Mouse (Mus musculus) ES-Bruce4 (cell line): ENCODE measurements around the gene Lrrc8c. TPM values are rescaled to one million over a fixed set of nuclear protein-coding genes. Genes with fewer than 3 reads are reported as not detected.

ENCODE experiments used
- H3K27ac ChIP-seq: 2 replicates; pipeline ENCODE4 v1.5.1; 2012; ENCODE audit warnings: low read length, inconsistent platforms; ENCODE audit not compliant: insufficient read depth
- H3K27me3 ChIP-seq: 2 replicates; pipeline ENCODE4 v1.6.1; 2012; ENCODE audit warnings: mild to moderate bottlenecking, low read length, inconsistent platforms; ENCODE audit not compliant: control insufficient read depth, poor library complexity, insufficient read depth, severe bottlenecking
- H3K36me3 ChIP-seq: 2 replicates; pipeline ENCODE4 v1.6.1; 2012; ENCODE audit warnings: inconsistent platforms, mild to moderate bottlenecking, low read length, moderate library complexity; ENCODE audit not compliant: control insufficient read depth, poor library complexity, insufficient read depth, severe bottlenecking
- H3K4me1 ChIP-seq: one replicate; pipeline ENCODE4 v1.8.1; 2011; ENCODE audit warnings: low read length; ENCODE audit not compliant: control insufficient read depth, insufficient read depth
- H3K4me3 ChIP-seq: 2 replicates; pipeline ENCODE4 v1.5.1; 2011; ENCODE audit warnings: low read depth, mild to moderate bottlenecking, low read length
- H3K9ac ChIP-seq: 2 replicates; pipeline ENCODE4 v1.6.1; 2012; ENCODE audit warnings: low read depth, mild to moderate bottlenecking, inconsistent platforms; ENCODE audit not compliant: poor library complexity, severe bottlenecking
- H3K9me3 ChIP-seq: replicated peaks from 2 replicates; pipeline ENCODE4 v1.6.1; 2012; ENCODE audit warnings: mild to moderate bottlenecking, low read length, inconsistent platforms; ENCODE audit not compliant: control insufficient read depth, poor library complexity, insufficient read depth, severe bottlenecking
- CTCF ChIP-seq: IDR thresholded peaks from one replicate; pipeline ENCODE4 v1.8.1; 2011; ENCODE audit warnings: low read depth, low read length
- EP300 ChIP-seq: IDR thresholded peaks from 2 replicates; pipeline ENCODE4 v1.6.1; 2011; ENCODE audit warnings: low read depth, low read length; ENCODE audit not compliant: insufficient read depth
- POLR2A ChIP-seq: IDR thresholded peaks from one replicate; pipeline ENCODE4 v1.8.1; 2011; ENCODE audit warnings: low read length; ENCODE audit not compliant: insufficient read depth
- polyA plus RNA-seq: library from polyadenylated mRNA; stranded (reverse); fragments of >200 nt; gene quantifications from 2 replicates; pipeline ENCODE4 v1.2.4, GENCODE M21; 2011; ENCODE audit warnings: low read depth; ENCODE audit not compliant: missing spikeins, insufficient read depth, insufficient read length

Lrrc8c gene
- polyA plus RNA-seq, 1 experiment, result 11.5 TPM

GRCm38 (mm10) chr5:105517992-105518625, 1.1 kb upstream of the Lrrc8c start:
- H3K27me3 ChIP-seq, result no peaks in the 10 kb centered on the region
- H3K9ac ChIP-seq, result no peak overlapping the region
- TF ChIP-seq CTCF (no peak), EP300 (no peak), POLR2A (no peak)
- no peaks in the 10 kb centered on the region for H3K36me3 ChIP-seq
- H3K4me3 ChIP-seq, result peak overlapping the region; percentile 72; the same call in 1 of the 2 replicates
- no peaks in the 10 kb centered on the region for H3K4me1 ChIP-seq
- H3K9me3 ChIP-seq, result no peaks in the 10 kb centered on the region
- no peak overlapping the region for H3K27ac ChIP-seq

GRCm38 (mm10) chr5:105518626-105519095, 527 bp upstream of the Lrrc8c start:
- no peaks in the 10 kb centered on the region for H3K9me3 ChIP-seq
- H3K27ac ChIP-seq, result no peak overlapping the region
- no peak for TF ChIP-seq CTCF
- TF ChIP-seq EP300, result no peak
- no peak for TF ChIP-seq POLR2A
- H3K4me1 ChIP-seq, result no peaks in the 10 kb centered on the region
- H3K36me3 ChIP-seq, result no peaks in the 10 kb centered on the region
- H3K4me3 ChIP-seq, result peak overlapping the region; percentile 72
- peak overlapping the region; percentile 67 for H3K9ac ChIP-seq
- no peaks in the 10 kb centered on the region for H3K27me3 ChIP-seq

- Histone ChIP-seq H3K27me3 (no peaks in the 10 kb centered on the region), H3K9me3 (no peaks in the 10 kb centered on the region), H3K36me3 (no peaks in the 10 kb centered on the region), H3K9ac (peak overlapping the region; percentile 67), H3K4me3 (peak overlapping the region; percentile 72), H3K27ac (no peak overlapping the region), H3K4me1 (no peaks in the 10 kb centered on the region)
- TF ChIP-seq POLR2A (no peak), CTCF (no peak)
Observed at GRCm38 (mm10) chr5:105519976-105520300, 750 bp downstream of the Lrrc8c start.

- Histone ChIP-seq H3K27me3 (no peaks in the 10 kb centered on the region), H3K36me3 (no peaks in the 10 kb centered on the region), H3K27ac (no peak overlapping the region), H3K4me1 (no peaks in the 10 kb centered on the region), H3K9ac (peak overlapping the region; percentile 67), H3K9me3 (no peaks in the 10 kb centered on the region), H3K4me3 (no peak overlapping the region)
- TF ChIP-seq EP300 (no peak), POLR2A (no peak), CTCF (no peak)
Observed at GRCm38 (mm10) chr5:105520442-105520965, 1.3 kb downstream of the Lrrc8c start.

GRCm38 (mm10) chr5:105523452-105523851, 4.3 kb downstream of the Lrrc8c start:
- Histone ChIP-seq H3K36me3 (no peaks in the 10 kb centered on the region), H3K9me3 (no peaks in the 10 kb centered on the region), H3K27me3 (no peaks in the 10 kb centered on the region), H3K27ac (no peak overlapping the region), H3K9ac (no peak overlapping the region), H3K4me3 (no peak overlapping the region), H3K4me1 (no peaks in the 10 kb centered on the region)
- TF ChIP-seq POLR2A (no peak), CTCF (no peak), EP300 (no peak)

GRCm38 (mm10) chr5:105525004-105525403, 5.8 kb downstream of the Lrrc8c start:
- H3K9ac ChIP-seq, result no peak overlapping the region
- TF ChIP-seq POLR2A (no peak), EP300 (no peak), CTCF (no peak)
- no peaks in the 10 kb centered on the region for H3K9me3 ChIP-seq
- no peaks in the 10 kb centered on the region for H3K27me3 ChIP-seq
- no peak overlapping the region for H3K27ac ChIP-seq
- no peak overlapping the region for H3K4me3 ChIP-seq
- no peaks in the 10 kb centered on the region for H3K36me3 ChIP-seq
- no peaks in the 10 kb centered on the region for H3K4me1 ChIP-seq
